Mouse (Mus musculus) ES-E14 (cell line): ENCODE measurements around the gene Polr3f. TPM values are rescaled to one million over a fixed set of nuclear protein-coding genes. Genes with fewer than 3 reads are reported as not detected.

Experiments used
- DNase-seq: peaks from one replicate; pipeline ENCODE4 v3.0.0-alpha.2; 2013; ENCODE audit warnings: low read depth, low spot score
- H3K27ac ChIP-seq: 2 replicates; pipeline ENCODE4 v1.5.1; 2012; ENCODE audit warnings: low read depth, mild to moderate bottlenecking, low read length, moderate library complexity, mixed read lengths; ENCODE audit not compliant: poor library complexity, insufficient read depth, severe bottlenecking
- H3K36me3 ChIP-seq: 2 replicates; pipeline ENCODE4 v1.6.1; 2012; ENCODE audit warnings: mild to moderate bottlenecking, low read length, moderate library complexity, mixed read lengths; ENCODE audit not compliant: control insufficient read depth, poor library complexity, insufficient read depth, severe bottlenecking
- H3K4me1 ChIP-seq, 2 experiments: fragments of 150-350 bp in 1 of 2; sonication (generic) in 1 of 2; 2 replicates each; pipeline ENCODE4 v1.6.1; 2012; ENCODE audit warnings: low read length in 2 of 2, mild to moderate bottlenecking in 1 of 2, mixed read lengths in 1 of 2; ENCODE audit not compliant: control insufficient read depth in 2 of 2, insufficient read depth in 2 of 2, poor library complexity in 1 of 2
- H3K4me3 ChIP-seq, 2 experiments: fragments of 150-350 bp in 1 of 2; sonication (generic) in 1 of 2; 2 replicates each; pipeline ENCODE4 v1.5.1; 2012; ENCODE audit warnings: low read length in 2 of 2, low read depth in 1 of 2, mild to moderate bottlenecking in 1 of 2, mixed read lengths in 1 of 2; ENCODE audit not compliant: insufficient read depth in 1 of 2, poor library complexity in 1 of 2, severe bottlenecking in 1 of 2
- H3K9ac ChIP-seq: 2 replicates; pipeline ENCODE4 v1.6.1; 2012; ENCODE audit warnings: low read depth, mild to moderate bottlenecking, low read length, mixed read lengths; ENCODE audit not compliant: poor library complexity, insufficient read depth, severe bottlenecking
- H3K9me3 ChIP-seq: fragments of 150-350 bp; sonication (generic); 2 replicates; pipeline ENCODE4 v1.6.1; 2012; ENCODE audit warnings: low read depth, mild to moderate bottlenecking, low read length; ENCODE audit not compliant: control insufficient read depth, insufficient read depth
- CHD2 ChIP-seq: IDR thresholded peaks from 2 replicates; pipeline ENCODE4 v1.6.1; 2014; ENCODE audit warnings: mild to moderate bottlenecking, low read depth, low read length, inconsistent platforms
- HCFC1 ChIP-seq: IDR thresholded peaks from 2 replicates; pipeline ENCODE4 v1.6.1; 2012; ENCODE audit warnings: low read length, inconsistent platforms, borderline replicate concordance; ENCODE audit not compliant: insufficient read depth
- MAFK ChIP-seq: IDR thresholded peaks from 2 replicates; pipeline ENCODE4 v1.6.1; 2014; ENCODE audit warnings: mild to moderate bottlenecking, low read depth, low read length, inconsistent platforms; ENCODE audit not compliant: insufficient read depth
- ZC3H11A ChIP-seq: IDR thresholded peaks from 2 replicates; pipeline ENCODE4 v1.6.1; 2012; ENCODE audit warnings: low read depth, mild to moderate bottlenecking, inconsistent platforms, low read length, borderline replicate concordance
- ZNF384 ChIP-seq: IDR thresholded peaks from 2 replicates; pipeline ENCODE4 v1.6.1; 2012; ENCODE audit warnings: low read depth, low read length, inconsistent platforms
- in situ Hi-C, 2 experiments: fragments of 600-800 bp; cut with MboI; formaldehyde crosslinking; loops; one replicate each; pipeline ENCODE4 v1.15.1; 2025; ENCODE audit warnings: low sequenced_read_pairs in 2 of 2, inconsistent platforms in 1 of 2; ENCODE audit not compliant: unreplicated experiment in 2 of 2
- total RNA-seq: library from RNA; depleted of rRNA; stranded (reverse); fragments of 300-350 nt; gene quantifications from 2 replicates; pipeline ENCODE4 v1.2.3, GENCODE M21; 2012; rRNA removed

The Polr3f gene
- total RNA-seq, 1 experiment = 36.5 TPM

- H3K9ac ChIP-seq = peak overlapping the region; percentile 71
- H3K4me3 ChIP-seq = peak overlapping the region; percentile 78 to 82
- in situ Hi-C loops = no loop called here
- peaks cover 0 to 4% of the 10 kb centered on the region in 2 experiments; a peak in 1 of 4 replicates for H3K4me1 ChIP-seq
- H3K9me3 ChIP-seq = no peaks in the 10 kb centered on the region
- no peak for TF ChIP-seq CHD2
- no peak for TF ChIP-seq ZNF384
- TF ChIP-seq MAFK = no peak
- no peak for TF ChIP-seq ZC3H11A
- no peak for TF ChIP-seq HCFC1
- peak overlapping the region; percentile 32; the same call in 1 of the 2 replicates for H3K27ac ChIP-seq
- no peak for DNase-seq
- H3K36me3 ChIP-seq = no peaks in the 10 kb centered on the region; the same call in 1 of the 2 replicates
These were observed 27.8 kb downstream of the Polr3f start for GRCm38 (mm10) chr2:144555286-144555819.

GRCm38 (mm10) chr2:144555820-144556552 lies 28.5 kb downstream of the Polr3f start, which contains the start of gene Sec23b:
Gene Sec23b, plus strand, starts transcription at chr2:144556229.
- Histone ChIP-seq H3K9me3 (no peaks in the 10 kb centered on the region), H3K27ac (peak within 1 kb of the TSS; percentile 32), H3K4me3 (peak within 1 kb of the TSS; percentile 82 to 90), H3K36me3 (no peaks in the 10 kb centered on the region; the same call in 1 of the 2 replicates), H3K4me1 (peaks cover 0 to 4% of the 10 kb centered on the region in 2 experiments; a peak in 1 of 4 replicates), H3K9ac (peak within 1 kb of the TSS; percentile 93)
- TF ChIP-seq CHD2 (no peak), ZC3H11A (no peak), HCFC1 (peak; percentile 79; the same call in 1 of the 2 replicates), MAFK (no peak), ZNF384 (no peak)
- in situ Hi-C loops = no loop called here
- peak; percentile 96 for DNase-seq

GRCm38 (mm10) chr2:144588723-144589122 lies 61.2 kb downstream of the Polr3f start:
- Histone ChIP-seq H3K4me1 (no peaks in the 10 kb centered on the region), H3K36me3 (peaks cover 20% of the 10 kb centered on the region)
- in situ Hi-C loops = no loop called here

More at GRCm38 (mm10) chr2:144588723-144589122, 61.2 kb downstream of the Polr3f start:
- DNase-seq = peak; percentile 40
- no peak overlapping the region for H3K9ac ChIP-seq
- no peak overlapping the region for H3K27ac ChIP-seq
- H3K9me3 ChIP-seq = no peaks in the 10 kb centered on the region
- no peak overlapping the region for H3K4me3 ChIP-seq
- no peak for TF ChIP-seq CHD2
- no peak for TF ChIP-seq MAFK
- TF ChIP-seq HCFC1 = no peak
- no peak for TF ChIP-seq ZC3H11A
- no peak for TF ChIP-seq ZNF384

Other genes starting within 250 kb of the Polr3f start
- gene Ovol2, start 195.6 kb upstream of the Polr3f start, total RNA-seq = 1.8 and 2.1 TPM in 2 replicates
- 37.7 and 43.9 TPM in 2 replicates for gene Kat14, start 158.7 kb upstream of the Polr3f start, total RNA-seq
- gene Pet117, start 158.7 kb upstream of the Polr3f start, total RNA-seq = not detected in 2 replicates
- gene Dzank1, start 304 bp upstream of the Polr3f start, total RNA-seq = 0.53 and 1.0 TPM in 2 replicates
- 6.8 and 7.9 TPM in 2 replicates for gene Rbbp9, start 23.2 kb downstream of the Polr3f start, total RNA-seq
- 78.5 and 95.8 TPM in 2 replicates for gene Sec23b, start 28.5 kb downstream of the Polr3f start, total RNA-seq
- gene Smim26, start 66.3 kb downstream of the Polr3f start, total RNA-seq = 35.6 and 35.7 TPM in 2 replicates
- 21.2 and 29.4 TPM in 2 replicates for gene Dtd1, start 72.2 kb downstream of the Polr3f start, total RNA-seq